Mouse (Mus musculus): ENCODE data around the gene Htra2.

Htra2 gene

GRCm38 (mm10) chr6:83074979-83075378, 19.9 kb upstream of the Htra2 start:
- in situ Hi-C loops (cut with MboI; ENCODE audit: low pct_unique_long_range_greater_than_20kb in 1 of 2, low sequenced_read_pairs in 2 of 2, unreplicated experiment in 1 of 2): no loop called here

- in situ Hi-C loops (cut with MboI; ENCODE audit: low pct_unique_long_range_greater_than_20kb in 1 of 2, low sequenced_read_pairs in 2 of 2, unreplicated experiment in 1 of 2): no loop called here
These were observed 16.1 kb upstream of the Htra2 start for GRCm38 (mm10) chr6:83071220-83071619.

- in situ Hi-C loops (cut with MboI; ENCODE audit: low pct_unique_long_range_greater_than_20kb in 1 of 2, low sequenced_read_pairs in 2 of 2, unreplicated experiment in 1 of 2): no loop called here
These were observed 15.5 kb upstream of the Htra2 start for GRCm38 (mm10) chr6:83070311-83071219.

GRCm38 (mm10) chr6:83070247-83070310, 15.0 kb upstream of the Htra2 start, which contains the start of gene Tlx2:
Gene Tlx2, minus strand, starts transcription at chr6:83070293.
- in situ Hi-C loops (cut with MboI; ENCODE audit: low pct_unique_long_range_greater_than_20kb in 1 of 2, low sequenced_read_pairs in 2 of 2, unreplicated experiment in 1 of 2): no loop called here

GRCm38 (mm10) chr6:83069488-83070246, 14.6 kb upstream of the Htra2 start:
- in situ Hi-C loops (cut with MboI; ENCODE audit: low pct_unique_long_range_greater_than_20kb in 1 of 2, low sequenced_read_pairs in 2 of 2, unreplicated experiment in 1 of 2): loop anchor here in 1 of 2 experiments (10.0 kb wide), 1 partner anchor 645 kb away; the partner anchor contains the start of gene Vax2

- in situ Hi-C loops (cut with MboI; ENCODE audit: low pct_unique_long_range_greater_than_20kb in 1 of 2, low sequenced_read_pairs in 2 of 2, unreplicated experiment in 1 of 2): loop anchor here in 1 of 2 experiments (10.0 kb wide), 1 partner anchor 646 kb away; the partner anchor contains the start of gene Vax2
These were observed 13.8 kb upstream of the Htra2 start for GRCm38 (mm10) chr6:83068706-83069487.

GRCm38 (mm10) chr6:83068221-83068620, 13.1 kb upstream of the Htra2 start:
- in situ Hi-C loops (cut with MboI; ENCODE audit: low pct_unique_long_range_greater_than_20kb in 1 of 2, low sequenced_read_pairs in 2 of 2, unreplicated experiment in 1 of 2): loop anchor here in 1 of 2 experiments (10.0 kb wide), 1 partner anchor 647 kb away; the partner anchor contains the start of gene Vax2

- in situ Hi-C loops (cut with MboI; ENCODE audit: low pct_unique_long_range_greater_than_20kb in 1 of 2, low sequenced_read_pairs in 2 of 2, unreplicated experiment in 1 of 2): loop anchor here in 1 of 2 experiments (10.0 kb wide), 1 partner anchor 648 kb away; the partner anchor contains the start of gene Vax2
These were observed 11.4 kb upstream of the Htra2 start for GRCm38 (mm10) chr6:83066441-83066840.

- in situ Hi-C loops (cut with MboI; ENCODE audit: low pct_unique_long_range_greater_than_20kb in 1 of 2, low sequenced_read_pairs in 2 of 2, unreplicated experiment in 1 of 2): loop anchor here in 1 of 2 experiments (10.0 kb wide), 1 partner anchor 649 kb away; the partner anchor contains the start of gene Vax2
These were observed 10.9 kb upstream of the Htra2 start for GRCm38 (mm10) chr6:83065995-83066394.

GRCm38 (mm10) chr6:83058725-83059124, 3.7 kb upstream of the Htra2 start:
- in situ Hi-C loops (cut with MboI; ENCODE audit: low pct_unique_long_range_greater_than_20kb in 1 of 2, low sequenced_read_pairs in 2 of 2, unreplicated experiment in 1 of 2): no loop called here

- in situ Hi-C loops (cut with MboI; ENCODE audit: low pct_unique_long_range_greater_than_20kb in 1 of 2, low sequenced_read_pairs in 2 of 2, unreplicated experiment in 1 of 2): no loop called here
These were observed 2.7 kb upstream of the Htra2 start, which contains the start of gene Dqx1 for GRCm38 (mm10) chr6:83057790-83058189. Gene Dqx1, plus strand, starts transcription at chr6:83057844.

- in situ Hi-C loops (cut with MboI; ENCODE audit: low pct_unique_long_range_greater_than_20kb in 1 of 2, low sequenced_read_pairs in 2 of 2, unreplicated experiment in 1 of 2): no loop called here
These were observed 810 bp downstream of the Htra2 start, which contains the start of gene Aup1 for GRCm38 (mm10) chr6:83054074-83054851. Gene Aup1, plus strand, starts transcription at chr6:83054521.

- in situ Hi-C loops (cut with MboI; ENCODE audit: low pct_unique_long_range_greater_than_20kb in 1 of 2, low sequenced_read_pairs in 2 of 2, unreplicated experiment in 1 of 2): no loop called here
These were observed 1.7 kb downstream of the Htra2 start for GRCm38 (mm10) chr6:83053136-83053960.

GRCm38 (mm10) chr6:83049367-83049766, 5.7 kb downstream of the Htra2 start:
- in situ Hi-C loops (cut with MboI; ENCODE audit: low pct_unique_long_range_greater_than_20kb in 1 of 2, low sequenced_read_pairs in 2 of 2, unreplicated experiment in 1 of 2): no loop called here

- in situ Hi-C loops (cut with MboI; ENCODE audit: low pct_unique_long_range_greater_than_20kb in 1 of 2, low sequenced_read_pairs in 2 of 2, unreplicated experiment in 1 of 2): no loop called here
These were observed 10.3 kb downstream of the Htra2 start for GRCm38 (mm10) chr6:83044742-83045141.

- in situ Hi-C loops (cut with MboI; ENCODE audit: low pct_unique_long_range_greater_than_20kb in 1 of 2, low sequenced_read_pairs in 2 of 2, unreplicated experiment in 1 of 2): no loop called here
These were observed 11.1 kb downstream of the Htra2 start for GRCm38 (mm10) chr6:83043993-83044392.

GRCm38 (mm10) chr6:83043561-83043960, 11.5 kb downstream of the Htra2 start:
- in situ Hi-C loops (cut with MboI; ENCODE audit: low pct_unique_long_range_greater_than_20kb in 1 of 2, low sequenced_read_pairs in 2 of 2, unreplicated experiment in 1 of 2): no loop called here
